27 mouse cellular contexts compared by ENCODE assay signal in the genomic region with DNA sequence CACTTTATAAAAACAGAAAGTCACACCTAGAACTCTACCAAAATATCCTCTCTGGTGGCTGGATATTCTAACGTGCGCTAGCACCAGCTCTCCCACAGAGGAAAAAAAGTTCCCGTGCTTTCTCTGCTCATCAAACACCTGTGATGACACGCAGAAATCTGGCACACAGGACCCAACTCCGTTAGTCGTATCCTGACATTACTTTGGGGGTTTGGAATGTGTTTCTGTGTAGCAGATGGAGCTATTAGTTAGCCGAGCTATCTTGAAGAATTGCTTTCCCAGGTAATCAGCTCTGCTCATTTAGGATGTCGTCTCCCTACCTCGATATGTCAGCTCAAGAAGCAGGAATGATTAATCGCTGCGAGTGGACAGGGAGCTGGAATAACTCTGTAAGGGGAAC.
"Had no signal": no experiment of that assay in that cellular context is flagged by ENCODE, and none has a peak within 500 bp of the region (broad histone marks: within the 10 kb centered on the region; RNA-seq: fewer than 3 reads in every experiment).

No protein-coding gene starts in this region.

- H3K9me3 ChIP-seq: heart, embryonic 13.5 days; heart, embryonic 15.5 days; hindbrain, embryonic 10.5 days; hindbrain, embryonic 13.5 days; hindbrain, embryonic 15.5 days; intestine, embryonic 15.5 days; limb, embryonic 10.5 days; limb, embryonic 12.5 days; liver, embryonic 13.5 days; liver, embryonic 15.5 days had no signal

- H3K36me3 ChIP-seq: heart, embryonic 13.5 days; heart, embryonic 15.5 days; hindbrain, embryonic 10.5 days; hindbrain, embryonic 13.5 days; hindbrain, embryonic 15.5 days; intestine, embryonic 15.5 days; limb, embryonic 10.5 days; limb, embryonic 12.5 days; liver, embryonic 13.5 days; liver, embryonic 15.5 days had no signal

- H3K4me1 ChIP-seq: intestine, embryonic 15.5 days; liver, embryonic 13.5 days; liver, embryonic 15.5 days had no signal

- H3K4me3 ChIP-seq: heart, adult 2 months; heart, embryonic 13.5 days; heart, embryonic 15.5 days; hindbrain, embryonic 10.5 days; hindbrain, embryonic 13.5 days; hindbrain, embryonic 15.5 days; intestine, embryonic 15.5 days; left cerebral cortex, adult 2 months; limb, embryonic 10.5 days; limb, embryonic 12.5 days; liver, embryonic 13.5 days; liver, embryonic 15.5 days had no signal

- H3K9ac ChIP-seq: heart, embryonic 13.5 days; heart, embryonic 15.5 days; hindbrain, embryonic 13.5 days; hindbrain, embryonic 15.5 days; intestine, embryonic 15.5 days; limb, embryonic 12.5 days; liver, embryonic 13.5 days; liver, embryonic 15.5 days; liver, postnatal 0 days had no signal

- H3K4me2 ChIP-seq: heart, embryonic 11.5 days; heart, embryonic 13.5 days; heart, embryonic 15.5 days; hindbrain, embryonic 13.5 days; hindbrain, embryonic 15.5 days; intestine, embryonic 15.5 days; limb, embryonic 12.5 days; liver, embryonic 11.5 days; liver, embryonic 13.5 days; liver, embryonic 15.5 days had no signal

- H3K27me3 ChIP-seq: heart, embryonic 13.5 days; heart, embryonic 15.5 days; hindbrain, embryonic 13.5 days; hindbrain, embryonic 15.5 days; intestine, embryonic 15.5 days; liver, embryonic 13.5 days; liver, embryonic 15.5 days had no signal

- DNase-seq: gastrocnemius, postnatal 14 days; gastrocnemius, postnatal 36 days; heart, adult 2 months; heart, postnatal 4 days; kidney, adult 18-20 months; kidney, adult 8-10 months; kidney, postnatal 10 days; kidney, postnatal 25 days; kidney, postnatal 4 days; layer of hippocampus, adult 9-11 months; liver; liver, embryonic 13.5 days; liver, postnatal 0 days had no signal

- ATAC-seq: inflammation-experienced regulatory T-cells, adult 6 months; intestine, embryonic 15.5 days; intestine, postnatal 0 days; liver, postnatal 0 days had no signal

- H3K27ac ChIP-seq: heart, adult 2 months; heart, embryonic 13.5 days; heart, embryonic 15.5 days; hindbrain, embryonic 10.5 days; hindbrain, embryonic 13.5 days; intestine, embryonic 15.5 days; left cerebral cortex, adult 2 months; limb, embryonic 10.5 days; limb, embryonic 12.5 days; liver, embryonic 13.5 days; liver, embryonic 15.5 days had no signal
